Comparison of ENCODE assay signal across 10 mouse cellular contexts in genomic region chr9:91382111-91382379, GRCm38 (mm10). TPM values are rescaled to one million over a fixed set of nuclear protein-coding genes. Genes with fewer than 3 reads are reported as not detected.
DNase-seq lines count a peak whose midpoint lies in the region; ATAC-seq and TF ChIP-seq lines count a peak whose summit lies in the region.
"Had no signal": no experiment of that assay in that cellular context is flagged by ENCODE, and none has a peak within 500 bp of the region (broad histone marks: within the 10 kb centered on the region; RNA-seq: fewer than 3 reads in every experiment).

No protein-coding gene starts in this region.

- ATAC-seq in heart, embryonic 13.5 days (ENCODE audit: extremely low read depth, insufficient number of reproducible peaks, low FRiP score, low TSS enrichment): no peak
- no peak for ATAC-seq in forebrain, postnatal 0 days
- no peak for ATAC-seq in midbrain, embryonic 12.5 days (ENCODE audit: low FRiP score, low read depth)
- ATAC-seq in inflammation-experienced regulatory T-cells, adult 6 months: no peak

- H3K4me3 ChIP-seq in heart, embryonic 13.5 days: peak overlapping the region; percentile 60
- H3K4me3 ChIP-seq in brown adipose tissue, adult 24 weeks (ENCODE audit: insufficient read depth, low read depth, low read length): peak overlapping the region; percentile 35
- H3K4me3 ChIP-seq in forebrain, postnatal 0 days (ENCODE audit: low read depth, low read length): peak overlapping the region; percentile 35
- peak overlapping the region; percentile 59 for H3K4me3 ChIP-seq in midbrain, embryonic 12.5 days
- H3K4me3 ChIP-seq: myocyte had no signal

- DNase-seq in heart, postnatal 14 days: no peak
- no peak for DNase-seq in forebrain, postnatal 0 days
- DNase-seq in adrenal gland, postnatal 36 days: no peak
- DNase-seq in left cerebral cortex, postnatal 10 days (ENCODE audit: extremely low spot score in 1 of 2, low spot score in 2 of 2): no peak
- DNase-seq: kidney, adult 8-10 months had no signal

- no peaks in the 10 kb centered on the region for H3K36me3 ChIP-seq in heart, embryonic 13.5 days
- H3K36me3 ChIP-seq in forebrain, postnatal 0 days (ENCODE audit: insufficient read depth): no peaks in the 10 kb centered on the region
- no peaks in the 10 kb centered on the region for H3K36me3 ChIP-seq in midbrain, embryonic 12.5 days

- H3K27ac ChIP-seq in heart, embryonic 13.5 days (replicated peaks): no peak overlapping the region
- H3K27ac ChIP-seq in brown adipose tissue, adult 24 weeks (replicated peaks; ENCODE audit: low read depth, low read length): no peak overlapping the region
- peak overlapping the region; percentile 80 for H3K27ac ChIP-seq in forebrain, postnatal 0 days (ENCODE audit: low read depth, low read length)
- H3K27ac ChIP-seq in midbrain, embryonic 12.5 days (replicated peaks): peak overlapping the region; percentile 91

- no peak for TF ChIP-seq CTCF in forebrain, postnatal 0 days (IDR thresholded peaks at IDR 0.05; ENCODE audit: low read depth)

- intact Hi-C loops in heart, postnatal 14 days (cut with DNase I): no loop called here
- intact Hi-C loops in left cerebral cortex, postnatal 10 days (cut with DNase I): no loop called here

- H3K9me3 ChIP-seq in heart, embryonic 13.5 days: no peaks in the 10 kb centered on the region
- no peaks in the 10 kb centered on the region for H3K9me3 ChIP-seq in forebrain, postnatal 0 days (ENCODE audit: low read length)
- no peaks in the 10 kb centered on the region for H3K9me3 ChIP-seq in midbrain, embryonic 12.5 days

- H3K27me3 ChIP-seq in heart, embryonic 13.5 days (replicated peaks): peaks cover 99% of the 10 kb centered on the region
- H3K27me3 ChIP-seq in forebrain, postnatal 0 days (ENCODE audit: insufficient read depth, low read length): peaks cover 79% of the 10 kb centered on the region
- H3K27me3 ChIP-seq in midbrain, embryonic 12.5 days: peaks cover 90% of the 10 kb centered on the region

- H3K9ac ChIP-seq in heart, embryonic 13.5 days: no peak overlapping the region
- H3K9ac ChIP-seq in forebrain, postnatal 0 days: peak overlapping the region; percentile 55; the same call in 1 of the 2 replicates
- peak overlapping the region; percentile 90 for H3K9ac ChIP-seq in midbrain, embryonic 12.5 days (replicated peaks)

- H3K4me1 ChIP-seq in heart, embryonic 13.5 days: peaks cover 16% of the 10 kb centered on the region
- H3K4me1 ChIP-seq in brown adipose tissue, adult 24 weeks (ENCODE audit: control insufficient read depth, insufficient read depth, insufficient read length, low read length): peaks cover 3% of the 10 kb centered on the region; the same call in 1 of the 2 replicates
- H3K4me1 ChIP-seq in forebrain, postnatal 0 days (ENCODE audit: insufficient read depth): no peaks in the 10 kb centered on the region
- H3K4me1 ChIP-seq in midbrain, embryonic 12.5 days: peaks cover 49% of the 10 kb centered on the region

- H3K4me2 ChIP-seq in heart, embryonic 13.5 days: peak overlapping the region; percentile 91
- peak overlapping the region; percentile 58 for H3K4me2 ChIP-seq in forebrain, postnatal 0 days (ENCODE audit: low read depth)
- peak overlapping the region; percentile 85 for H3K4me2 ChIP-seq in midbrain, embryonic 12.5 days (replicated peaks)

- 3% methylated on average over 2 of the region's 2 CpGs for WGBS in heart, embryonic 13.5 days
- 19% methylated on average over 2 of the region's 2 CpGs for WGBS in forebrain, postnatal 0 days
- 0% methylated on average over 2 of the region's 2 CpGs for WGBS in midbrain, embryonic 12.5 days

RNA-seq across cellular contexts. Expression of gene Zic1, which starts 16.4 kb away (rescaled TPM):
- polyA plus RNA-seq in heart, embryonic 13.5 days (2015; fragmentation: Nextera tagmentation; extraction: Ambion mirVana): 0.09 TPM in 1 of 2 replicates, not detected in the other
- not detected for total RNA-seq in heart, postnatal 14 days (2021)
- 3.2 and 4.1 TPM in 2 replicates for polyA plus RNA-seq in brown adipose tissue, adult 24 weeks (2012; ENCODE audit: insufficient read depth, insufficient read length, missing spikeins)
- total RNA-seq in forebrain, postnatal 0 days (2014; rRNA removed): 65.4 and 127 TPM in 2 replicates
- polyA plus RNA-seq in forebrain, postnatal 0 days (2015; fragmentation: Nextera tagmentation; extraction: Ambion mirVana): 4.4 and 8.9 TPM in 2 replicates
- 11.9 and 17.2 TPM in 2 replicates for polyA plus RNA-seq in midbrain, embryonic 12.5 days (2016; fragmentation: Nextera tagmentation; extraction: Ambion mirVana)
- not detected for polyA plus RNA-seq in inflammation-experienced regulatory T-cells, adult 6 months (2017; shearing (Covaris generic))
- total RNA-seq in adrenal gland, postnatal 36 days (2021): not detected
- total RNA-seq in left cerebral cortex, postnatal 10 days (2021): 10 to 100 TPM; 14.2 to 17.4 TPM

RNA-seq across cellular contexts. Expression of gene Zic4, which starts 19.8 kb away (rescaled TPM):
- polyA plus RNA-seq in heart, embryonic 13.5 days (2015; fragmentation: Nextera tagmentation; extraction: Ambion mirVana): not detected in 2 replicates
- not detected for total RNA-seq in heart, postnatal 14 days (2021)
- polyA plus RNA-seq in brown adipose tissue, adult 24 weeks (2012; ENCODE audit: insufficient read depth, insufficient read length, missing spikeins): 0.79 and 1.8 TPM in 2 replicates
- 44.3 and 99.2 TPM in 2 replicates for total RNA-seq in forebrain, postnatal 0 days (2014; rRNA removed)
- polyA plus RNA-seq in forebrain, postnatal 0 days (2015; fragmentation: Nextera tagmentation; extraction: Ambion mirVana): 24.7 and 48.1 TPM in 2 replicates
- 44.6 and 76.9 TPM in 2 replicates for polyA plus RNA-seq in midbrain, embryonic 12.5 days (2016; fragmentation: Nextera tagmentation; extraction: Ambion mirVana)
- not detected for polyA plus RNA-seq in inflammation-experienced regulatory T-cells, adult 6 months (2017; shearing (Covaris generic))
- total RNA-seq in adrenal gland, postnatal 36 days (2021): not detected
- 1 to 10 TPM; 3.4 to 4.6 TPM for total RNA-seq in left cerebral cortex, postnatal 10 days (2021)

Comparison
In these comparisons a context has a peak if more than half of its experiments do, and no peak if none do; other contexts are left out.
1. H3K27ac ChIP-seq: peak in forebrain, postnatal 0 days (single experiment) and midbrain, embryonic 12.5 days (single experiment); none in heart, embryonic 13.5 days (single experiment) and brown adipose tissue, adult 24 weeks (single experiment).
2. Peak in every context shown above with its lines, with median percentiles within 50 percentile points of each other: H3K4me2 ChIP-seq and H3K4me3 ChIP-seq.